Mouse (Mus musculus) forebrain, embryonic 10.5 days (tissue): ENCODE data around the gene Arhgap35. TPM values are rescaled to one million over a fixed set of nuclear protein-coding genes. Genes with fewer than 3 reads are reported as not detected.

Experiments
- DNase-seq: peaks from one replicate; pipeline ENCODE4 v3.0.0-alpha.2; 2017; ENCODE audit warnings: low spot score; ENCODE audit errors: extremely low spot score
- H3K27ac ChIP-seq: fragments of 300-500 bp; sonication (generic); 2 replicates; pipeline ENCODE4 v1.5.1; 2016; ENCODE audit warnings: mild to moderate bottlenecking
- H3K27me3 ChIP-seq: fragments of 300-500 bp; sonication (generic); 2 replicates; pipeline ENCODE4 v1.6.1; 2016; ENCODE audit warnings: mild to moderate bottlenecking; ENCODE audit not compliant: poor library complexity, severe bottlenecking
- H3K36me3 ChIP-seq: fragments of 300-500 bp; sonication (generic); replicated peaks from 2 replicates; pipeline ENCODE4 v1.6.1; 2016; ENCODE audit warnings: mild to moderate bottlenecking, moderate library complexity
- H3K4me1 ChIP-seq: fragments of 300-500 bp; sonication (generic); 2 replicates; pipeline ENCODE4 v1.6.1; 2016
- H3K4me3 ChIP-seq: fragments of 300-500 bp; sonication (generic); 2 replicates; pipeline ENCODE4 v1.5.1; 2016; ENCODE audit warnings: mild to moderate bottlenecking, moderate library complexity
- H3K9me3 ChIP-seq: fragments of 300-500 bp; sonication (generic); 2 replicates; pipeline ENCODE4 v1.6.1; 2016; ENCODE audit warnings: mild to moderate bottlenecking, moderate library complexity
- WGBS: fragments of 180-500 bp; shearing (Covaris S2); methylation state at CpG from one replicate; pipeline ENCODE4 v1.1.7; 2016; 5-methylcytosine and 5-hydroxymethylcytosine counted together
- polyA plus RNA-seq: library from polyadenylated mRNA; unstranded; fragments of >200 nt; fragmentation: Nextera tagmentation; extraction: Ambion mirVana; gene quantifications from 2 replicates; pipeline ENCODE4 v1.2.1, GENCODE M21; 2016

Gene Arhgap35
- polyA plus RNA-seq, 1 experiment from 2014 or later: 32.2 TPM

GRCm38 (mm10) chr7:16472116-16472709 is 142.6 kb downstream of the Arhgap35 start:
- Histone ChIP-seq H3K27me3 (peaks cover 100% of the 10 kb centered on the region), H3K27ac (no peak overlapping the region), H3K9me3 (peaks cover 2% of the 10 kb centered on the region; the same call in 1 of the 2 replicates), H3K4me1 (peaks cover 45% of the 10 kb centered on the region), H3K4me3 (peak overlapping the region; percentile 11; the same call in 1 of the 2 replicates), H3K36me3 (no peaks in the 10 kb centered on the region)
- 3% methylated on average over 17 of the region's 17 CpGs for WGBS
- DNase-seq: no peak

GRCm38 (mm10) chr7:16471549-16471948 is 143.2 kb downstream of the Arhgap35 start:
- Histone ChIP-seq H3K36me3 (no peaks in the 10 kb centered on the region), H3K9me3 (peaks cover 2% of the 10 kb centered on the region; the same call in 1 of the 2 replicates), H3K4me3 (no peak overlapping the region), H3K27ac (no peak overlapping the region), H3K27me3 (peaks cover 95% of the 10 kb centered on the region), H3K4me1 (peaks cover 42% of the 10 kb centered on the region)
- DNase-seq: no peak
- 41% methylated on average over 9 of the region's 9 CpGs for WGBS

- Histone ChIP-seq H3K27ac (no peak overlapping the region), H3K27me3 (peaks cover 82% of the 10 kb centered on the region)
Observed at GRCm38 (mm10) chr7:16468115-16468514, 146.7 kb downstream of the Arhgap35 start.

DNA sequence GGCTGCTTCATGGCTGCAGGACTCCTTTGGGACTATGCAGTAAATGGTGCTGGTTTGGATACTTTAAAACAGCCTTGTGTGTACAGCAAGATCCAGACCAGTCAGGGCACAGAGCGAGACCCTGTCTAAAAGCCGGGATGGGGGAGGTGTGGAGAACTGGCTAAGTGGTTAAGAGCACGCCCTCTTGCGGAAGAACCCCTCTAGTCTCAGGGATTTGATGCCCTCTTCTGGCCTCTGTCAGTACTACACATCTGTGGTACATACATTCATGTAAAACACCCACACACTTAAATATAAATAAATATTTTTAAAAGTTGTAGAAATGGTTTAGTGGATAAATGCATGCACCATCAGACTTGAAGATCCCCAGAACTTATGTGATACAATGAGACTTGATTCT is 148.2 kb downstream of the Arhgap35 start:
- 70% methylated on average over 4 of the region's 4 CpGs for WGBS
- Histone ChIP-seq H3K27me3 (peaks cover 78% of the 10 kb centered on the region), H3K4me1 (peaks cover 13% of the 10 kb centered on the region), H3K4me3 (no peak overlapping the region), H3K27ac (no peak overlapping the region), H3K36me3 (no peaks in the 10 kb centered on the region), H3K9me3 (peaks cover 2% of the 10 kb centered on the region; the same call in 1 of the 2 replicates)
- DNase-seq: no peak

More at GRCm38 (mm10) chr7:16468115-16468514, 146.7 kb downstream of the Arhgap35 start:
- 14% methylated on average over 5 of the region's 5 CpGs for WGBS
- peaks cover 2% of the 10 kb centered on the region; the same call in 1 of the 2 replicates for H3K9me3 ChIP-seq
- no peaks in the 10 kb centered on the region for H3K36me3 ChIP-seq
- no peak overlapping the region for H3K4me3 ChIP-seq
- DNase-seq: no peak
- H3K4me1 ChIP-seq: peaks cover 21% of the 10 kb centered on the region

GRCm38 (mm10) chr7:16465568-16465967 is 149.2 kb downstream of the Arhgap35 start:
- Histone ChIP-seq H3K9me3 (peaks cover 2% of the 10 kb centered on the region; the same call in 1 of the 2 replicates), H3K4me1 (peaks cover 13% of the 10 kb centered on the region), H3K36me3 (no peaks in the 10 kb centered on the region), H3K27ac (no peak overlapping the region), H3K27me3 (peaks cover 78% of the 10 kb centered on the region), H3K4me3 (no peak overlapping the region)
- DNase-seq: no peak
- WGBS: 93% methylated on average over 5 of the region's 5 CpGs

- H3K27ac ChIP-seq: no peak overlapping the region
- H3K4me3 ChIP-seq: no peak overlapping the region
- peak; percentile 70 for DNase-seq
- peaks cover 2% of the 10 kb centered on the region; the same call in 1 of the 2 replicates for H3K9me3 ChIP-seq
- H3K27me3 ChIP-seq: peaks cover 78% of the 10 kb centered on the region
- WGBS: 17% methylated on average over 8 of the region's 8 CpGs
- no peaks in the 10 kb centered on the region for H3K36me3 ChIP-seq
- H3K4me1 ChIP-seq: peaks cover 13% of the 10 kb centered on the region
Observed at GRCm38 (mm10) chr7:16465160-16465559, 149.6 kb downstream of the Arhgap35 start.

GRCm38 (mm10) chr7:16463214-16463613 is 151.6 kb downstream of the Arhgap35 start:
- peak; percentile 83 for DNase-seq
- 5% methylated on average over 14 of the region's 14 CpGs for WGBS
- no peak overlapping the region for H3K4me3 ChIP-seq
- H3K36me3 ChIP-seq: no peaks in the 10 kb centered on the region
- peaks cover 10% of the 10 kb centered on the region for H3K4me1 ChIP-seq
- peaks cover 9% of the 10 kb centered on the region for H3K9me3 ChIP-seq
- H3K27me3 ChIP-seq: peaks cover 60% of the 10 kb centered on the region
- no peak overlapping the region for H3K27ac ChIP-seq

DNA sequence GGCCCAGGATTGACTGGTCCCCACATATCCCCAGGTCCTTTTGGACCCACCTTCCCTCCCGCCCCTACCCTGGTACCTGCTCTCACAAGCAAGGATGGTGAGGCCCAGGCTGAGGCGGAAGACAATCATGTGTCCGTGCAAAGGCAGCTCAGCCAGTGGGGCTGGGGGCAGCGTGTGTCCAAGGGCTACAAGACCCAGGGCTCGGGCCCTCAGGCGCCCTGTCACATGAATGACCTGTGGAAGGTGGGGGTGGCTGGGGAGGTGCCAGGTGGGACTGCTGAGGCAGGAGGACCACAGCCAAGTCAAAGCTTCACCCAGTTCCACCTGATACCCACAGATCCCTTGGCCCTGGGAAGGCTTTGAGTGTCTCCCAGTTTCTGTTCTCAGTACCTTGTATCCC is 153.1 kb downstream of the Arhgap35 start:
- peaks cover 10% of the 10 kb centered on the region; the same call in 1 of the 2 replicates for H3K9me3 ChIP-seq
- no peak overlapping the region for H3K27ac ChIP-seq
- no peaks in the 10 kb centered on the region for H3K4me1 ChIP-seq
- no peak overlapping the region for H3K4me3 ChIP-seq
- peaks cover 6% of the 10 kb centered on the region for H3K36me3 ChIP-seq
- DNase-seq: no peak
- 80% methylated on average over 6 of the region's 6 CpGs for WGBS
- peaks cover 49% of the 10 kb centered on the region for H3K27me3 ChIP-seq

DNA sequence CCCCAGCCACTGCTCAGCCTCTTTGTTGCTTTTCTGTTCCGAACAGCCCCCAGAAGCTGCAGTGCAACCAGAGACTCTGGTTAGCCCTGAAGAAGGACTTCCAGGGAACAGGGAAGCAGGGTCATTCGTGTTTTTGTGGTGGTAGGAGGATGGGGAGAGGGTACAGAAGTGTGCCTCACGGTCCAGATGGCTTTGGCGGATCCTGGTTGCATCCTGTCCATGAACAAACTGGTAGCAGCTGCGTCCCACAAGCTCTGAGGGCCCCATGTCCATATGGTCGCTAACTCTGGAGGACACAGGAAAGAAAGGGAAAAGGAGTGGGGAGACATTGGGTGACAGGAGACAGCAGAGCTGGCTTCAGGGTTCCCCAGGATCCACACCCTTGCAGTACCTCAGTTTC is 153.6 kb downstream of the Arhgap35 start:
- no peak overlapping the region for H3K27ac ChIP-seq
- 70% methylated on average over 6 of the region's 6 CpGs for WGBS
- peaks cover 44% of the 10 kb centered on the region for H3K27me3 ChIP-seq
- DNase-seq: no peak
- H3K9me3 ChIP-seq: peaks cover 10% of the 10 kb centered on the region; the same call in 1 of the 2 replicates
- H3K4me1 ChIP-seq: no peaks in the 10 kb centered on the region
- peaks cover 10% of the 10 kb centered on the region for H3K36me3 ChIP-seq
- H3K4me3 ChIP-seq: no peak overlapping the region

DNA sequence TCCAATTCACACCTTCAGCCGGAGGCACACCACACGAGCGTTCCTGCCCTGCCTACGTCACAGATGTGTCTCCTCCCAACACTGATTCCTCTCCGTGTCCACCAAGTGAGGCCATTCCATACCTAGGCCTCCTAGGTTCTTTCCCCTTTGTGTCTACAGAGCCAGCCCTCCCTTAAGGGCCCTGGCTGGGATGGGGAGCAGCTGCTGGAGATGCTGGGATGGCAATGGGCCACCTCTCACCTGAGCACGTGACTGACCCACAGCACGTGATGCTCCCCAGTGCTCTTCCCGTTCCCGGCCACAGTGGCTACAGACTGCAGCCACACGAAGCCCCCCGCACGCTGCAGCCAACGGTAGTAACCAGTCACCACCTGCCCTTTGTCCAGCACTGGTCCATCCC is 154.2 kb downstream of the Arhgap35 start:
- Histone ChIP-seq H3K27me3 (peaks cover 39% of the 10 kb centered on the region), H3K4me1 (no peaks in the 10 kb centered on the region), H3K9me3 (peaks cover 10% of the 10 kb centered on the region; the same call in 1 of the 2 replicates), H3K4me3 (no peak overlapping the region), H3K36me3 (peaks cover 16% of the 10 kb centered on the region), H3K27ac (no peak overlapping the region)
- no peak for DNase-seq
- 80% methylated on average over 13 of the region's 13 CpGs for whole genome bisulfite sequencing

GRCm38 (mm10) chr7:16456289-16456688 is 158.5 kb downstream of the Arhgap35 start:
- H3K27me3 ChIP-seq: peaks cover 20% of the 10 kb centered on the region
- 86% methylated on average over 5 of the region's 5 CpGs for WGBS
- H3K4me3 ChIP-seq: no peak overlapping the region
- H3K9me3 ChIP-seq: peaks cover 10% of the 10 kb centered on the region; the same call in 1 of the 2 replicates
- peaks cover 27% of the 10 kb centered on the region for H3K36me3 ChIP-seq
- no peak overlapping the region for H3K27ac ChIP-seq
- no peak for DNase-seq
- peaks cover 22% of the 10 kb centered on the region for H3K4me1 ChIP-seq

DNA sequence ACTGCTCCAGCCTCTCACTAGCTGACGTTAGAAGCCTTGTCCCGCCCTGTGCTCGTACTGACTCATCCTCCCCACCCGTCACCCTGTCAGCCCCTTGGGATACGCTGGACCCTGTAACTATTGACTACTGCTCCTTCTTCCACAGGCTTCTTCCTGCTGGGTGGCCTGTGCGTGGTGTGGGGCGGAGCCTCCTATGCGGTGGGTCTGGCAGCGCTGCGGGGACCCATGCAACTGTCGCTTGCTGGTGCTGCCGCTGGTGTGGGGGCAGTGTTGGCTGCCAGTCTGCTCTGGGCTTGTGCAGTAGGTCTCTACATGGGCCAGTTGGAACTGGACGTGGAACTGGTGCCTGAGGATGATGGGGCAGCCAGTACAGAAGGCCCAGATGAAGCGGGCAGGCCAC is 159.8 kb downstream of the Arhgap35 start:
- Histone ChIP-seq H3K27ac (no peak overlapping the region), H3K4me3 (no peak overlapping the region), H3K27me3 (peaks cover 8% of the 10 kb centered on the region), H3K9me3 (peaks cover 10% of the 10 kb centered on the region; the same call in 1 of the 2 replicates), H3K4me1 (peaks cover 22% of the 10 kb centered on the region), H3K36me3 (peaks cover 27% of the 10 kb centered on the region)
- WGBS: 94% methylated on average over 14 of the region's 14 CpGs
- DNase-seq: no peak

DNA sequence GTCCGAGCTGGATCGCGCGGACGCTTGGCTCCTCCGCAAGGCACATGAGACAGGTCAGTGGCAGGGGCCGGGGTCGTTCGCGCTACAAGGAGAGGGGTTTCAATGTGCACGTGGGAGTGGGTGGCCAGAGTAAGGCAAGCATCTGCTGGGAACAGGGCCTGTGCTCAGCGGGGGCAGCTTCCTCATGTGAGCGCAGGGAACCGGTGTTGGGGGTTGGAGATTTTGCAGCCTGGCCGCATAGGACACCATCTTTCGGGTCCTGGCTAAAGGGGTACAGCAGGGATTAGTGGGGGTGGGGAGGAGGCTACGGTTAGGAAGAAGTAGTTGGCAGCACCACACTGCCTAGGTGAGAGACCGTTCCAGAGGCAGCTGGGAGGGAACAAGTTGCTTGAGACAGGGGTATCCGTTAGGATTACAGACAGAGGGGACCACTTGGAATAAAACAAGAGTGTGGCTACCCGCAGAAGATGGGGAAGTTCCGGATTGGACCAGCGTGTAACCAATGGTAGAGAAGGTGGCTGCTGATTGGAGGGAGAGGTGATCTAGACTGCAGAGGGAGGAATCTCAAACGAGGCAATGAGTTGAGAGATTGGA is 161.6 kb downstream of the Arhgap35 start:
- peak; percentile 73 for DNase-seq
- H3K36me3 ChIP-seq: peaks cover 27% of the 10 kb centered on the region
- peak overlapping the region; percentile 77 for H3K4me3 ChIP-seq
- H3K27me3 ChIP-seq: peaks cover 8% of the 10 kb centered on the region
- WGBS: under 1% methylated on average over 23 of the region's 23 CpGs
- peaks cover 4% of the 10 kb centered on the region; the same call in 1 of the 2 replicates for H3K9me3 ChIP-seq
- H3K27ac ChIP-seq: peak overlapping the region; percentile 84
- H3K4me1 ChIP-seq: peaks cover 22% of the 10 kb centered on the region
